Mouse (Mus musculus) CD4-positive helper T cell, adult 2 months (primary cell): ENCODE measurements around the gene Zfand3.

Experiments used
- DNase-seq: peaks from one replicate; pipeline ENCODE4 v3.0.0-alpha.2; 2012; ENCODE audit warnings: low read depth, missing footprints, low spot score

The Zfand3 gene

DNA sequence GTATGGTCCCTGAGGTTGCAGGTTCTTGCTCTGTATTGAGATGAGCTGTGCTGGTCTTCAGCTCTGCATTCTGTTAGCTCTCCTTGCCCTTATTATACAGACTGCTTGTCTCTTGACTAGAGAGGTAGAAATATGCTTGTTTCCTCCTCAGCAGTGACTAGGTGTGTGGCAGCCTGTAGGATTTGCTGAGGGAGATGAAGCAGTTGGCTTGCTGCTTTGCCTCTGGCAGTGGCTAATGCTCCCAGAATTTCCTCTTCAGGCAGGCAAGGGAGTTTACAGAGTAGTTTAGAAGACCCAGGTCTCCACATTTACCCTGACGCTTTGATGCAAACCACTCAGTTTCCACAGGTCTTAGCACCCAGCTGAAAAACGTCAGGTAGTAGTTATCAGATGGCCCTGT, 189.1 kb downstream of the Zfand3 start:
- no peak for DNase-seq

DNA sequence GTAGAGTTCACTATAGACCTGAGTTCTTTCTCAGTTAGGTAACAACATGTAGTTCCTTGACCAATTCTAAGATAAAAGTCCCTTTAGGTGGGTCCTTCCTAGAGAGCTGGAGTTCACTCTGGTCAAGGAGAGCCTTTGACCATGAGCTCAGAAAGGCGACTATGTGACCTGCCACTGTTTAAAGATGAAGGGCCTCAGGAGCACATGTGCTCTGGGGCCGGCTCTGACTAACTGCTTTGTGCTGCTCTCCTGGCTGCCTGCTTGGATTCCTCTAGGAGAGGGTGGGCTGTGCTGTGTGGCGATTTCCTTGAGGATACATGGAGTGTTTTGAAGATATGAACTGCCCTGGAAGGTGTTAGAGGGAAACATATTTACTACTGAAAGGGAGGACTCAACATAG, 189.6 kb downstream of the Zfand3 start:
- DNase-seq: no peak

DNA sequence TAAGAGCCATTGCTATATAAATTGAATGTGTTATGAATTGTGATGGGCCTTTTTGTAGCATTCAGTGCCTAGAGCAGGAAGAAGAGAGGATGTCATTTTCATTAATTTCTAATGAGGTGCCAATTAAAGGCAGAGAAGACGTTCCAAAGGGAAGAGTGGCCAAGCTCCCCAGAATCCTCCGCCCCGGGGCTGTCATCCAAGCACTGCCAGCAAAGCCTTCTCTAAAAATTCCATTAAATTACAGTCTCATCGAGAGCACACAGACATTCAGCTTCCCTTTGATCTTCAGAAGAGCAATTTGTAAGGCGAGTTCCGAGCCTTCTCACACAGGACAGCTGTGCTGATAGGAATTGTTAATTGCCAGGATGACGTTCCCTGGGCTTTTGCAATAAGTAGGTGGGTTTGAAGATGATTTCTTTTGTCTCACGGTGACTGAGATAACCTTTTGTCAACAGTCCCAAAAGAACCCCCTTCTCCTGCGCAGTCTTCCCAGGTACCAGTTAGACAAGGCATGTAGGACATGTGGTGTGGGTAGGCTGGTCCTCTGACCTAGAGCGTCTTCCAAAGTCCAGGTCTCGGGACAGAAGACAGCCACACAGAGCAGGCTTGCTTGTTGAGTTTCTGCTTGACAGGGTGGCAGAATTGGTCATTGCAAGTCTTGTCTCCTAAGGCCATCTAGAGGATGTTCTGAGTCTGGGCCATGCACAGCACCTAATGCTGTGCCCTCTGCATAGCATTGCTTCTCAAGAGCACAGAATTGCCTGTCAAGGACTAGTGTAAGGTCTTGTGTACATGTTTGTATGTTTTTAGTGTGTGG, 190.3 kb downstream of the Zfand3 start:
- no peak for DNase-seq

DNA sequence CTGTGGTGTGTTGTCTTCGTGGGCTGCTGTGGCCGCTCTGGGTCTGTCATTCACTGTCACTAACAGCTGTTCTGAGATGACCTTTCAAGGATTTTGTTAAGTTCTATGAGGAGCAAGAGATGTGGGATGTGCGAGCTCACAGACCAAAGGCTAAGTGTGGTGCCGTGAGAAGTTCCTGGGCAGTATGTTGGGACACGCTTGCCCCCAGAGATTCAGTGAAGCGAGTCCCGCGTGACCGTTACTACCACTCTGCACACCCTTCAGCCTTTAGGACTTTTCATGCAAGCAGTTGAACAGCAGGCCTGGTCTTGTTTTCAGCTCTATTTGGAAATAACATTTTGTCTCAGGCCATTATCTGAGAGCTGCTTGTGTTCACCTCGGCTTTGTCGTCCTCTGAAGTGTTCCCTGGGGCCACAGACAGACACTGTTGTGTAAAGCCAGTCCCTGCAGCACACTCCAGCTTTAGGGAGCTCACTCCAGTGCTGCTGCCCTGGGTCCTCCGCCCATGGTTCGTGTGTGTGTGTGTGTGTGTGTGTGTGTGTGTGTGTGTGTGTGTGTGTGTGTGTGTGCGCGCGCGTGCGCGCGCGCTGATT, 191.2 kb downstream of the Zfand3 start:
- DNase-seq: no peak

DNA sequence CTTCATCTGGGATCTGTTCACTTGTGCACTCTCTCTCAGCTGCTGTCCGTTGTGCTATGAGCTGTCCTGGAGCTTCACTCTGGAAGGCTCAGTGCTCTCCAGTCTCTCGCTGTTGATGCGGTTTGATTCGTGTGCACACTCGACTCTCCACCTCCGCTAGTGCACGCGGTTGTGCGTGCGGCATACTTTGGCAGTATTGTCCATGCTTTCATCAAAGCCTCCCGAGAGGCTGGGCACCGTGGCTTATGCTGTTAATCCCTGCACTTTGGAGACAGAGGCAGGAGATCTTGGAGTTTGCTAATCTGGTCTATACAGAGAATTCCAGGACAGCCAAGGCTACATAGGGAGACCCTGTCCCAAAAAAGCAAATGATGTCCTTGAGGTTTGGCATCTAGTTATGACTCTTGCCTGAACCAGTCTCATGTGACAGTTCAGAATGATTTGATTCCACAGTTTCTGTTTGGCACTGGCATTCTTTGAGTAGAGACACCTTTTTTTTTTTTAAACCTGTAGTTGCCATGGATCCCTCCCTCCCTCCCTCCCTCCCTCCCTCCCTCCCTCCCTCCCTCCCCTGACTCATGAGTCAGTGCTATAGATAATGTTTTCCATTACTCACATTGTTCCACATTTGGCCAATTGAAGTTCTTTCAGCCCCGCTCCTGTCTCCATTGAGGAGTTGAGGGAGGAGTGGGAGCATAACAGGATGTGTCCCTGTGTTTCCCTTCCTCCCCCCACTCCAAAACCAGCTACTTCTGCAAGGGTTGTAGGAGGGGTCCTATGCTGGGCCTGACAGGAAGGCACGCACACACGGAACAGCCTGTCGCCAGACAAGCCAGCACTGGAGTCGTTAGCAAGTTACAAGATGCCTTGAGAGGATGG, 192.1 kb downstream of the Zfand3 start:
- peak; percentile 44 for DNase-seq

DNA sequence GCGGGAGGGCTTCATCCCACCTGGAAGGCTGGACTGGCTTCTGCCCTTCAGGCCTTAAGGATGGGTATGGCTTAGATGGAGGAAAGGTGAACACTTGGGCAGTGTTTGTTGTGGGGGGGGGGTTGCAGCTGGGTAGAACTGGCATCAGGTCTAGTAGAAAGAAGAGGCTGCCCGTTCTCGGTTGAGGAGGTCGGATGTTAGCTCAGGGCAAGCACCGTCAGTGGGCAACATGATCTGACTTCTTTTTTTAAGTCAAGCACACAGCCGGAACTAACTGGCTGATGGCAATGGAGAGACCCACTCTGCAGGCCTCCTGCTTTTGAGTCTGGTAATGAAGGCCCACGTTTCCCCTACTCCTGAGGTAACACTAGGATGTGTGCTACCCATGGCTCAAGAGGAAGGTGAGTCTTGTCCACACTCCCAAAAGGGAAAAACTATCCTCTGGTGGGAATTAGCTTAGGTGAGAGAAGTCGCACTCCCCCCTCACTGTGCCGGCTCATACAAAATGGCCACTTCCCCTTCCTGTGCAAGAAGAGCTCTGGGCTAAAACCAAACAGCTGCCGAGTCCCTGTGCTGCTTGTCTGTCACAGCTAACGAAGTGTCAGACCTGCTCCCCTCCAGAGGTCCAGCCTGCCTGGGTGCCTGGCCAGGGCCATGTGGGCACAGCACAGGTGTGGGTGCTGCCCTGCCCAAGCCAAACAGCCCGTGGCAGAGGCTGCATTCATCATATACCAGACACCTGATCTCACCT, 192.9 kb downstream of the Zfand3 start:
- peak; percentile 41 for DNase-seq

DNA sequence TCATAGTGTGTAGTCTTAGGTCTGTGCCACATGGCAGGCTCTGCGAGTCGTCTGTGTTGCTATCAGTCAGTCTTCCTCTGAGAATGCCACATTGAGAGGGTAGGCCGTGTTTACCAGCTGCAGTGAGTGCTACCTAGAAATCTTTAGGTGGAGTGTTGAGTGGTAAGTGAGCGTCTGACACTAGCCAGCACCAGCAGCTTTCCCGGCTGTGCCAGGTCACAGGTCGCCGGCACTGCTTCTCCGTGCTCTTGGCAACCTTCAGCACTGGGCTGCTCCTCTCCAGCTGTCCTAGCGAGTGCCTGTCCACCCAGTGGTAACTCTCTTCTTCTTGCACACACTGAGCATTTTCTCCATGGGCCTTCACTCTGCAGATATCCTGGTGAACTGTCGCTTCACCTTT, 193.9 kb downstream of the Zfand3 start:
- DNase-seq: no peak

DNA sequence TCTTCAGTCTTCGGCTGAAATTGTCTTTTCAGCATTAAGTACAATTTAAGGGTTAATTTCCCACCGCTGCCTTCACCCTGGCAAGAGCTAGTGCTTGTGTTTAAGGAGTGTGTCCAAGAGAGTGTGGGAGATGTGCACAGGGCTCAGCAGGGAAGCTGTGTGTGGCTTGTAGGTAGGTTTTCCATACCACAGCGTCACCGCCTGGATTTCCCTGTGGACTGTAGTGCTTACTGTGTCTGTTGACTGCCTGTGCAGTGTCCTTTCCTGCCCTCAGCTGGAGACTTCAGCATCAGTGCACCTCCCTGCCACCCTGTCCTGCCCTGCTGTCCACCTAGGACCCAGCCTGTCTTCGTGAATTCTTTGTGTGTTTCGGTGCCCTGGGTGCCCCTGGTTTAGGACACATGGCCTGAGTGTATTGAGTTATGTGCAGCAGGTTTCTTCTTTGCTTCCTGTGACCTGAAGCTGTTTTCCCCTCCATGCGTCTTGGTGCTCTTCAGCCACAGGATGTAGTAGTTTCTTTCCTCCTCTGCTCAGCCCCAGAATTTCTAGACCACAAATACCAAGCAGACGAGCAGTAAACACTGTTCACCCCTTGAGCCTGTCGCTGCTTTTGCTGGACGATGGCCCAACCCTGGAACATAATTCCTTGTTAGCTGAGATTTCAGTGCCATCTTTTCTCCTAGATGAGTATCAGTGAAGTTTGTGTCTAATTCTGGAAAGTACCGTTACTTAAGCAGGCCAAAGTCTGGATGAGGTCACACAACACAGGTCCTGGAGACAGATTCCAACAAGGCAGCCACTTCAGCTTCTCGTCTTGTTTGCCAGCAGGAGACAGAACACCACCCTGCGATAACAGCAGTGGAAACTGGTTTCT, 195.1 kb downstream of the Zfand3 start:
- DNase-seq: no peak

DNA sequence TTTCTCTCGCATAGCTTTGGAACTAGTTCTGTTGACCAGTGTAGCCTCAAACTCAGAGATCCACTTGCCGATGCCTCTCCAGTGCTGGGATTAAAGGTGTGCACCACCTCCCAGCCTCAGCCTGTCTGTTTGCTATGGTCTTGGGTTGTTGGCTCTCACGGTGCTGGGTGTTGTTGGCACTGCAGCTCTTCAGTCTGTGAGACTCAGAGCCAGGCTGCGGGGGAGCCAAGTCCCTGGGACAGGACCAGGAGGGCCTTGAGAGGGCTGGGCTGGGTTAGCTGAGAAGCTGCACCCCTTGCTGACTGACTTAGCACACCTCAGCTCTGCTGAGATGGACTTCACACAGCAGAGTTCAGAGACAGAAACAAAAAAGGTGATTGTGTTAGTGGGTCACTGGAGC, 195.8 kb downstream of the Zfand3 start:
- DNase-seq: no peak

DNA sequence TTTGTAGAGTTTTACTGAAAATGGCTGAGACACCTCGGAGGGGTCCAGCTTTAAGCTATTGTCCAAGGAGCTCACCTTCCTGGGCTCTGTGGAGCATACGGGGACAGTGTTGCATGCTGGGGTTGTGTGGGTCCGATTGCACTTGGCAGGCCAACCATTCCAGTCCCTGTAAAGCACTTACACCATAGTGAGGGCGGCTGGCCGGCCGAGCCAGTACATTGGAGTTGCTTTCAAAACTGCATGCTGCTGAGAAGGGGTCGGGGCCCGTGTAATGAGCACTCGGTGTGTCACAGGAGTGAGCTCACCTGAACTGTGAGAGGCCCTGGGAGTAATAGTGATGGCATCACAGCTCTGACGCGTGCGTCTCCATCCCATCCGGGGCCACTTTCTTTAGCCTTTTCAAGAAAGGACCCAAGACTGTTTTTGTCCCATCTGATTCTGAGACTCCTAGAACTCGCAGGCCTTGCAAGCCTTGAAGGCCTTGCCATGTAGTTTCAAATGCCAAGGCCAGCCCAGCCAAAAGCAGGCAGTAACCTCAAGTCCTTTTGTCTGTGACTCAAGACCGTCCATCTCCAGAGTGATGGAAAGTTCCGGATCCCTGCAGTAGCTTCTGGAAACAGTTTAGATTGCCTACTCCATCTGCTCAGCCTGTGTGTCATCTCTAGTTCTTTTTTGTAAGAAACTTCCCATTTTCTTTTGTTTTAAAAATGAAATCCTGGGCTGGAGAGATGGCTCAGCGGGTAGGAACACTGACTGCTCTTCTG, 200.7 kb downstream of the Zfand3 start:
- no peak for DNase-seq

DNA sequence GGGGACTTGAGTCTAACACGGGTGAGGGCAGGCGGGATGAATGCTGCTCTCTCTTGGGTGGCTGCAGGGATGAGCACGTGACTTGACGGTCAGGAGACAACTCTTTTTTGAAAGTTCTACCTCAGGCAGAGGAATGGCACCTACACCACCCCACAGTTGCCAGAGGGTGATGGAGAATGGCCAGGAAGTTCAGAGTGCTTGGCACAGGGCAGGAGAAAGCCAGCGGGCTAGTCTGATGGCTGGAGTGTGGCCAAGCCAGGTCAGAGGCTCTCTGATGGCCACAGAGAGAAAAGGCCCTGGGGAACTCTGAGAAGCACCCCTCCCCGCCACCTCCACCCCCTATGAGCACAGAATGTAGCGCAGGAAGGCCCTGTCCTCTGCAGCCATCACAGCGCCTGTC, 205.7 kb downstream of the Zfand3 start:
- DNase-seq: no peak

DNA sequence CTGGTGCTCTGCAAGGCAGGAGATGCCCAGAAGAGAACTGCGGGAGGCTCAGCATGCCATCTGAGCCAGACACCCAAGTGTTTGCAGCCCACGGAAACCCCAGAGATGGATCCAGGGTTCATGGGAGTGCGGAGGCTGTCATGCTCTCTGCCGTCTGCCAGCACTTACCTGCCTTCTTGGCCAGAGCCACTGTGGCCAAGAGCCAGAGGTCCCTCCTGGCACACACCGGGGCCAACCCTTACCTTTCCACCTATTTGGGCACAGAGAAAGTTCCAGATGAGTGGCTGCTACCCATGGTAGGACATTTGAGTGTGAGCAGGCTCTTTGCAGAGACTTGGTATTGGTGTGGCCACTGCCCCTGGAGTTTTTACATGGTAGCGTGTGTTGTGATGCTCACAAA, 206.4 kb downstream of the Zfand3 start:
- no peak for DNase-seq

DNA sequence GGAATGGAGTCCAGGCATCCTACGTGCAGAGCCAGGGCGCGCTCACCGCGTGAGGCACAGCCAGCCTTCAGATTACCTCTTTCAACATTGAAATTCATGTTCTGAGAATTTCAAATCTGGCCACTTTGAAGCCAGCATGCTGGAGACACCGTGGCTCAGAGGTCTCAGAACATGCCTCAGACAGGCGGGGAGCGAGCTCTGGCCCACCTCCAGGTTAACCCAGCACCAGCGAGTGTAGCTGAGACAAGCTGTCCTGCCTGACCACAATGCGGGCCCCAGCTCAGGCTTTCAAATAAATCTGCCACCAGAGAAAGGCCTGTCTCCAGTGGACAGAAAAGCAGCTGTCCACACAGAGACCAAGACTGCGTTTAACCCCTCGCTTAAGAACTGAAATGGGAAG, 208.1 kb downstream of the Zfand3 start:
- DNase-seq: no peak

DNA sequence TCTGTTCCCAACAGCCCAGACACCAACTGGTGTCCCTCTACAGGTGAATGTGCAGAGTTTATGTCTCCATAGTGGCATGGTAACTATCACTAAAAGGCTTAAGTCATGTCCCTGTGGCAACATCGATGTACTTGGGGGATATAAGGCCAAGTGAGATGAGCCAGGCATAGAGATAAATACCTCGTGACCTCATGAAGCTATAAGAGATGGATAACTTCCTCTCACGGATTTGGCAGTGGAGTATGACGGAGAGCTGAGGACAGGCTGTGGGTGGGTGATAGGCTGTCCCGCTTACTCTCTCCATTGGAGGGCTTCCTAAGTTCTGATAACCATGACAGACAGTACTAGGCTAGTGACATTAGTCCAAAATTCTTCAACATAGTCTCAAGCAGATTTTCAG, 208.8 kb downstream of the Zfand3 start:
- DNase-seq: no peak

DNA sequence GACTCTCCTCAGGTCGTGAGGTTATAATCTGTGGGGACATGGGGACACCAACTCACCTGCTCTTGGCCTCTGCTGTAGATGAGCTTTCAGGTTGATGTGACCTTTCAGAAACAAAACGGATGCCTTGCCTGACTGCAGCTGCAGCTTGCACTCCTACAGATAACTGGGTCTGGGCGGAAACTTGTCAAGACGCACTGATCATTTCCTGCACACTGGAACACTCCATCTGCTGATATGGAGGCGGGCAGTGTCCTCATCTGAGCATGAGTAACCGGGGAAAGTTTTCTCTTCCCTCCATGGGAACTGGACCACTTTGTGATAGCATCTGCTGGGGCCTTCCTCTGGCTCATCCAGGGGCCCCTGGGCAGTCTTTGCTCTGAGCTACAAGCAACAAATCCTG, 209.9 kb downstream of the Zfand3 start:
- peak; percentile 25 for DNase-seq

DNA sequence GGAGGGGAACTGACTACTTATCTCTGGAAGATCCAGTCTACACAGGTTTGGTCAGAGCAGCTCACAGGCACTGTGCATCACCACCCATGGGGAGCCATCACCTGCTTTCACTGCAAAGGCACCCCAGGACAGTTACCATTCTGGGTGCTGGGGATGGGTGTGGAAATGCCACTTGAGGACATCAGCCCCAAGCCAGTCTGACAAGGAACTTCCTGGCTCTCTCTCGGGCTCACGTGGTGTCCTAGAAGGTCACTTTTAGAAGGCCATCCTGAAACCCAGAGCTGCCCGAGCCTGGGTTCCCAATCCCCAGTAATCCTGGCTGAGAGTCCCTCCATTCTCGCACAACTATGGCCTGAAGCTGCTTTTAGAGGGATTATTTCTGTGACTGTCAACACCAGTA, 211.2 kb downstream of the Zfand3 start:
- DNase-seq: no peak

DNA sequence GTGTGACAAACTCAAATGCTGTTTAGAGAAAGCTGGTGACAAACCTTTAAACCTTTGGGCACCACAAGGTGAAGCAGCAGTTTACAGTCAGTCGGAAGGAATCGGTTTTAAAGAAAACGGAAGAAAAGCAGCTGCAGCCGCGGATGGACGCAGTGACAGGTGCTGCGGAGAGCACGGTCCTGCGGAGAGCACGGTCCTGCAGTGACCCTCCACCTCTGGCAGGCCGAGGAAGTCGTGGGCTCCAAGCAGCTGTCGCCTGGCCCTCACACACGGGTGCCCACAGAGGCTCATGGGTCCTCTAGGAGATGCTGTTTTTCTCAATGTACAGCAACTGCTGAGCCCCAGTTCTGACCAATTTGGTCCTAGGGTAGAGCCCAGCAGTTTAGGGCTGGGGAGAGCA, 217.1 kb downstream of the Zfand3 start:
- no peak for DNase-seq

DNA sequence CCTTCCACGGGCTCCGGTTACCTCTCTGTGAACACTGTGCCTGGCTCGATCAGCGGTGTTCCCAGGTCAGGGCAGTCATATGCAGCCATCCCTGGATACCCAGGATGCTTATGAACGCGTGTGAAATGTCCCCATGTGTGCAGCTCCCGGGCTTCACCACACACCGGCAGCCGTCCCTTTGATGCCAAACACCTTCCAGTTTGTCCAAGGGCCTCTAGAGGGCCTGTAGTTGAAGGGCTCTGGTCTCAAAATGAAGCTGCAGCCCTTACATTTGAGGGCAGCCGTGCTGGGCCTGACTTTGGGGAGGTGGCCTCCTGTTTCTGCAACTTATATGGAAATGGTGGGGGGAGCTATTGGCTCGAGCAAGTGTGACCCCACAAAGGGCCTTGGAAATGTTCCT, 217.8 kb downstream of the Zfand3 start:
- DNase-seq: no peak

DNA sequence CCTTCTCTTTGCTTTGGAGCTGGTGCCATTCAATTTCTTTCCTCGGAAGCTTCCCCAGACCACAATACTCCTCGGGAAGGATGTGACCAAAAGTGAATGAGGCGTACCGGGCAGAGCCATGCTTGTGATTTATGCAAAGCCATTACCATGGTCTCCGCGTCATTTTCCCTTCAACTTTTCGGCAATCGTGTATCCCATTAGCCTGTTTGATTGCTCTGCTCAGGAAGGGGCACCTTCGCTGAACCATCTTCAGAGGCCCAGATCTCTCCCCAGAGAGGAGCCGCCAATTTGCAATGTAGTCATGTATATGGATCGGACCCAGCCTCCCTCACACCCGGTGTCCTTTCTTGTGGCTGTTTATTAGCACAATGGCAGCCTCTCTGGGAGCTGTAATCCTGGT, 218.3 kb downstream of the Zfand3 start:
- no peak for DNase-seq
